ENCODE assay signal across 7 mouse cellular contexts in the genomic region with DNA sequence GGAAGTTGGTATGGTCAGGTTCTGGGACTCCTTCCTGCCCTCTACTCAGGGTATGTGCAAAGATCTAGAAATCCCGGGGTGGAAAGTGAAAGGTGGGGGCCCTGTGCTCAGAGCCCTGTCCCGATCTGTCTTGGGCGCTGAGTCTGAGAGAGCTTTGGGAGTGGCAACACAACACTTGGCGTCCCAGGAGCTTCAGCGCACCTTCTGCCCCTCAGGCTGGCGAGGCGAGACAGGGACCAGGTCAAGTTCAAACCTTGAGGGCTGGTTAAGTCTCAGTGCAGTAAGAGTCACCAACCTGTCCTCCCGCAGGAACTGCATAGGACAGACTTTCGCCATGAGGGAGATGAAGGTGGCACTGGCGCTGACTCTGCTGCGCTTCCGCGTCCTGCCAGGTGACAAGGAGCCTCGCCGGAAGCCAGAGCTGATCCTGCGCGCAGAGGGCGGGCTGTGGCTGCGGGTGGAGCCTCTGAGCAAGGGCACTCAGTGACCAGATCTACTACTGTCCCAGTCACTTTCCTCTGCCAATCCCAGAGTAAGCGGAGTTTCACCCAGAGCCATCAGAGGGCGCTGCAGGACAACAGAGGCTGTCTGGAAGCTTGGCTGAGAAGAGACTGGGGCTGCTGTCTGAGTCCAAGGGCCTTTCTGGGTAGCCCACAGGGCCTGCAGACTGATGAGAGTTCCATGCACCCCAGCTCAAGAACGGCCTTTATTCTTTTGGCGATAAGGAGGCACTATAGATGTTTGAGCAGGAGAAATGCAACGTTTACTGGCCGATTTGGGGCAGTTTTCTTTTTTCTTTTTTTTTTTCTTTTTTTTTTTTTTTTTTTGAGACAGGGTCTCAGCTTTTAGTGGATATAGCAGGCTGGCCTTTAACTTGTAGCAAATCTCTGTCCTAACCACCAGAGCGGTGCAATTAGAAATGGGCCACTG. TPM values are rescaled to one million over a fixed set of nuclear protein-coding genes. Genes with fewer than 3 reads are reported as not detected.
DNase-seq lines count a peak whose midpoint lies in the region; ATAC-seq lines count a peak whose summit lies in the region.

No protein-coding gene starts in this region.

- intact Hi-C loops in left cerebral cortex, postnatal 4 days (cut with DNase I) = no loop called here

- no peak overlapping the region; the same call in 1 of the 2 replicates for H3K27ac ChIP-seq in embryonic facial prominence, embryonic 10.5 days (replicated peaks)
- no peak overlapping the region for H3K27ac ChIP-seq in midbrain, embryonic 11.5 days (ENCODE audit: low read depth, low read length)

- peak; percentile 95 for DNase-seq in adrenal gland, postnatal 14 days
- DNase-seq in embryonic facial prominence, embryonic 10.5 days (ENCODE audit: low spot score) = peak; percentile 86
- DNase-seq in kidney, adult 11 months = peak; percentile 91
- DNase-seq in left cerebral cortex, postnatal 4 days = peak; percentile 91
- peak; percentile 98 for DNase-seq in midbrain, embryonic 11.5 days (ENCODE audit: low spot score, missing footprints)
- DNase-seq in right cerebral cortex, postnatal 4 days = peak; percentile 87

- peak overlapping the region; percentile 28; the same call in 1 of the 2 replicates for H3K9ac ChIP-seq in midbrain, embryonic 11.5 days (ENCODE audit: low read length)

- H3K4me2 ChIP-seq in midbrain, embryonic 11.5 days = peak overlapping the region; percentile 38

- H3K4me3 ChIP-seq in embryonic facial prominence, embryonic 10.5 days = peak overlapping the region; percentile 52
- peak overlapping the region; percentile 15; the same call in 1 of the 2 replicates for H3K4me3 ChIP-seq in midbrain, embryonic 11.5 days (ENCODE audit: low read depth, low read length)

- peaks cover 18% of the 10 kb centered on the region for H3K36me3 ChIP-seq in embryonic facial prominence, embryonic 10.5 days (replicated peaks)
- no peaks in the 10 kb centered on the region; the same call in 1 of the 2 replicates for H3K36me3 ChIP-seq in midbrain, embryonic 11.5 days (ENCODE audit: control insufficient read depth, insufficient read depth, low read length)

- 15% methylated on average over 26 of the region's 26 CpGs for WGBS in embryonic facial prominence, embryonic 10.5 days
- WGBS in midbrain, embryonic 11.5 days = 14% methylated on average over 26 of the region's 26 CpGs

- no peaks in the 10 kb centered on the region for H3K27me3 ChIP-seq in embryonic facial prominence, embryonic 10.5 days (replicated peaks; ENCODE audit: low read depth, poor library complexity, severe bottlenecking)
- H3K27me3 ChIP-seq in midbrain, embryonic 11.5 days (ENCODE audit: control insufficient read depth, insufficient read depth, low read length) = no peaks in the 10 kb centered on the region

- peak; percentile 94 for ATAC-seq in granulocyte monocyte progenitor cell, adult 5-6 weeks (replicated peaks; ENCODE audit: poor library complexity, severe bottlenecking)
- ATAC-seq in midbrain, embryonic 11.5 days (ENCODE audit: low FRiP score) = peak; percentile 73

- H3K9me3 ChIP-seq in embryonic facial prominence, embryonic 10.5 days = no peaks in the 10 kb centered on the region
- no peaks in the 10 kb centered on the region for H3K9me3 ChIP-seq in midbrain, embryonic 11.5 days (ENCODE audit: control insufficient read depth, low read length)

- peaks cover 9% of the 10 kb centered on the region for H3K4me1 ChIP-seq in embryonic facial prominence, embryonic 10.5 days
- 0 out of 2 replicates have a peak, but pooled peaks cover 4% of the 10 kb centered on the region for H3K4me1 ChIP-seq in midbrain, embryonic 11.5 days (ENCODE audit: control insufficient read depth, insufficient read depth, low read length)

RNA-seq across cellular contexts. Expression of a gene that starts 7.7 kb away (rescaled TPM):
- 9.1 and 12.5 TPM in 2 replicates for total RNA-seq in adrenal gland, postnatal 14 days (2021)
- polyA plus RNA-seq in embryonic facial prominence, embryonic 10.5 days (2016; fragmentation: Nextera tagmentation; extraction: Ambion mirVana) = 14.0 and 17.0 TPM in 2 replicates
- total RNA-seq in granulocyte monocyte progenitor cell, adult 5-6 weeks (2014; fragmentation: Nextera tagmentation) = 10.5 and 17.7 TPM in 2 replicates
- 10.2 and 11.0 TPM in 2 replicates for total RNA-seq in granulocyte monocyte progenitor cell, adult 5-6 weeks (2017)
- 1 to 10 TPM; 6.2 to 6.6 TPM for total RNA-seq in left cerebral cortex, postnatal 4 days (2021)
- polyA plus RNA-seq in midbrain, embryonic 11.5 days (2014; fragmentation: Nextera tagmentation; extraction: Ambion mirVana) = 8.3 and 11.0 TPM in 2 replicates

RNA-seq across cellular contexts. Expression of a gene that starts 22.8 kb away (rescaled TPM):
- 7.7 and 7.9 TPM in 2 replicates for total RNA-seq in adrenal gland, postnatal 14 days (2021)
- polyA plus RNA-seq in embryonic facial prominence, embryonic 10.5 days (2016; fragmentation: Nextera tagmentation; extraction: Ambion mirVana) = 7.6 and 8.9 TPM in 2 replicates
- total RNA-seq in granulocyte monocyte progenitor cell, adult 5-6 weeks (2014; fragmentation: Nextera tagmentation) = 1.2 and 1.9 TPM in 2 replicates
- 0.13 and 0.31 TPM in 2 replicates for total RNA-seq in granulocyte monocyte progenitor cell, adult 5-6 weeks (2017)
- total RNA-seq in left cerebral cortex, postnatal 4 days (2021) = 1 to 10 TPM; 4.2 to 4.9 TPM
- polyA plus RNA-seq in midbrain, embryonic 11.5 days (2014; fragmentation: Nextera tagmentation; extraction: Ambion mirVana) = 4.4 and 4.8 TPM in 2 replicates
